Mouse (Mus musculus) ES-Bruce4 (cell line): ENCODE results near the gene Rdh8.

Experiments
- CTCF ChIP-seq: IDR thresholded peaks from one replicate; pipeline ENCODE4 v1.8.1; 2011; ENCODE audit warnings: low read depth, low read length
- EP300 ChIP-seq: IDR thresholded peaks from 2 replicates; pipeline ENCODE4 v1.6.1; 2011; ENCODE audit warnings: low read depth, low read length; ENCODE audit not compliant: insufficient read depth
- POLR2A ChIP-seq: IDR thresholded peaks from one replicate; pipeline ENCODE4 v1.8.1; 2011; ENCODE audit warnings: low read length; ENCODE audit not compliant: insufficient read depth

- TF ChIP-seq EP300 (no peak), POLR2A (no peak), CTCF (no peak)
Observed at GRCm38 (mm10) chr9:20818236-20818635, at the start of gene Rdh8.
